Mouse (Mus musculus) frontal cortex, postnatal 14 days (tissue): ENCODE results near the gene Lsm4.

Experiments
- DNase-seq, 2 experiments: peaks; one replicate each; pipeline ENCODE4 v3.0.0; 2022; ENCODE audit warnings: low spot score in 2 of 2

Lsm4 gene

DNA sequence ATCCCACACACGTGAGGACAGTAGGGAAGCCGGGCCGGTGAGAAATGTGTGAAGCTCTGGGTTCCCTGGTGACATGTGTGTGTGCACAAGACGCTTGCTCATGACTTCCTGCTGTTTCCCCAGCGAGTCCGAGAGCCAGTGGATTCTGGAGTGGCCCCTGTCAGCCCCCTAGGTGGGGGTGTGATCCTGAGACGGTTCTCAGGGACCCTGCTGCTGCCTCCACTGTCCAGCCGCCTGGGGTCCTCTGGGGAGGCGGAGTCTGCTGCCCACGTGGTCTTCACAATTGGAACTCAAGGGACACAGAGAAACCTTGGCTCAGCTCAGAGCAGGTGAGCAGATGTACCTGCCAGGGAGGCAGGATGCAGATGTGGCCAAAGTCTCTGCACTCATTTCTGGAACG, 53.7 kb downstream of the Lsm4 start:
- DNase-seq = no peak
